13 mouse cellular contexts compared by ENCODE assay signal in genomic region chr14:17822754-17823153, GRCm38 (mm10).
"Had no signal": no experiment of that assay in that cellular context is flagged by ENCODE, and none has a peak within 500 bp of the region (broad histone marks: within the 10 kb centered on the region; RNA-seq: fewer than 3 reads in every experiment).

No protein-coding gene starts in this region.

- H3K4me1 ChIP-seq: liver, embryonic 13.5 days; lung, embryonic 15.5 days; midbrain, embryonic 13.5 days; neural tube, embryonic 15.5 days had no signal

- DNase-seq: kidney, postnatal 25 days; liver; liver, embryonic 13.5 days; liver, postnatal 0 days; right cerebral cortex, adult 18-20 months; right cerebral cortex, postnatal 25 days; thymus, postnatal 36 days had no signal

- H3K4me2 ChIP-seq: limb, embryonic 12.5 days; liver, embryonic 13.5 days; lung, embryonic 15.5 days; midbrain, embryonic 13.5 days; neural tube, embryonic 15.5 days had no signal

- H3K27me3 ChIP-seq: limb, embryonic 12.5 days; liver, embryonic 13.5 days; lung, embryonic 15.5 days; midbrain, embryonic 13.5 days; neural tube, embryonic 15.5 days had no signal

- H3K9ac ChIP-seq: limb, embryonic 12.5 days; liver, embryonic 13.5 days; liver, postnatal 0 days; lung, embryonic 15.5 days; midbrain, embryonic 13.5 days; neural tube, embryonic 15.5 days had no signal

- H3K9me3 ChIP-seq: limb, embryonic 12.5 days; liver, embryonic 13.5 days; lung, embryonic 15.5 days; midbrain, embryonic 13.5 days; neural tube, embryonic 15.5 days had no signal

- ATAC-seq: liver, postnatal 0 days; midbrain, embryonic 13.5 days had no signal

- H3K36me3 ChIP-seq: limb, embryonic 12.5 days; liver, embryonic 13.5 days; lung, embryonic 15.5 days; midbrain, embryonic 13.5 days; neural tube, embryonic 15.5 days had no signal

- H3K4me3 ChIP-seq: left cerebral cortex, adult 2 months; limb, embryonic 12.5 days; liver, embryonic 13.5 days; lung, embryonic 15.5 days; midbrain, embryonic 13.5 days; myocyte; neural tube, embryonic 15.5 days had no signal

- H3K27ac ChIP-seq: left cerebral cortex, adult 2 months; limb, embryonic 12.5 days; liver, embryonic 13.5 days; lung, embryonic 15.5 days; midbrain, embryonic 13.5 days; neural tube, embryonic 15.5 days had no signal
